Mouse (Mus musculus) liver, adult 2 months (tissue): ENCODE data around the gene Ldlrad3. TPM values are rescaled to one million over a fixed set of nuclear protein-coding genes. Genes with fewer than 3 reads are reported as not detected.
A peak's percentile ranks its signal among the peaks of the same experiment; 100 is the strongest.

ENCODE experiments used
- DNase-seq: peaks from one replicate; pipeline ENCODE4 v3.0.0-alpha.2; 2011; ENCODE audit warnings: low read depth, low spot score; ENCODE audit errors: extremely low read depth
- H3K27ac ChIP-seq: fragments of 200-500 bp; replicated peaks from 2 replicates; pipeline ENCODE4 v1.5.1; 2012; ENCODE audit warnings: low read depth, mild to moderate bottlenecking, control low read depth, inconsistent platforms, low read length; ENCODE audit not compliant: insufficient read depth
- H3K27me3 ChIP-seq: fragments of 200-500 bp; 2 replicates; pipeline ENCODE4 v1.6.1; 2012; ENCODE audit warnings: mild to moderate bottlenecking, moderate library complexity, low read length, inconsistent platforms; ENCODE audit not compliant: control insufficient read depth, insufficient read depth
- H3K36me3 ChIP-seq: fragments of 200-500 bp; 2 replicates; pipeline ENCODE4 v1.6.1; 2012; ENCODE audit warnings: low read length, inconsistent platforms; ENCODE audit not compliant: control insufficient read depth, insufficient read depth
- H3K4me1 ChIP-seq: fragments of 200-500 bp; 2 replicates; pipeline ENCODE4 v1.6.1; 2011; ENCODE audit warnings: low read length; ENCODE audit not compliant: control insufficient read depth, insufficient read depth
- H3K4me3 ChIP-seq: fragments of 200-500 bp; 2 replicates; pipeline ENCODE4 v1.5.1; 2011; ENCODE audit warnings: low read depth, mild to moderate bottlenecking, control low read depth, low read length, moderate library complexity; ENCODE audit not compliant: insufficient read depth
- H3K79me2 ChIP-seq: fragments of 200-500 bp; 2 replicates; pipeline ENCODE4 v1.6.1; 2012; ENCODE audit warnings: inconsistent platforms, mild to moderate bottlenecking, low read length, moderate library complexity; ENCODE audit not compliant: control insufficient read depth, insufficient read depth
- H3K9ac ChIP-seq: fragments of 200-500 bp; 2 replicates; pipeline ENCODE4 v1.6.1; 2012; ENCODE audit warnings: low read depth, mild to moderate bottlenecking, control low read depth, inconsistent platforms, low read length
- CTCF ChIP-seq: fragments of 200-500 bp; IDR thresholded peaks from 2 replicates; pipeline ENCODE4 v1.5.1; 2011; ENCODE audit warnings: low read depth, low read length, control low read depth
- POLR2A ChIP-seq: fragments of 200-500 bp; IDR thresholded peaks from 2 replicates; pipeline ENCODE4 v1.6.1; 2011; ENCODE audit warnings: low read length, control low read depth; ENCODE audit not compliant: insufficient read depth; ENCODE audit errors: extremely low read depth
- WGBS: fragments of 180-500 bp; shearing (Covaris S2); methylation state at CpG from one replicate; pipeline ENCODE4 v1.1.7; 2018; 5-methylcytosine and 5-hydroxymethylcytosine counted together
- polyA plus RNA-seq: library from polyadenylated mRNA; depleted of rRNA; stranded (reverse); fragments of >200 nt; gene quantifications from 2 replicates; pipeline ENCODE4 v1.2.3, GENCODE M21; 2012
- total RNA-seq: library from RNA; depleted of rRNA; stranded (reverse); fragments of >200 nt; gene quantifications from 2 replicates; pipeline ENCODE4 v1.2.3, GENCODE M21; 2014

Gene Ldlrad3
- total and polyA plus RNA-seq, 2 experiments = 2.8 to 4.5 TPM

GRCm38 (mm10) chr2:102153516-102153915 lies 32.7 kb downstream of the Ldlrad3 start:
- H3K9ac ChIP-seq = no peak overlapping the region
- H3K27me3 ChIP-seq = no peaks in the 10 kb centered on the region
- no peak overlapping the region for H3K27ac ChIP-seq
- H3K4me1 ChIP-seq = peaks cover 8% of the 10 kb centered on the region
- H3K36me3 ChIP-seq = no peaks in the 10 kb centered on the region
- 56% methylated on average over 4 of the region's 4 CpGs for WGBS
- H3K4me3 ChIP-seq = no peak overlapping the region
- peaks cover 3% of the 10 kb centered on the region; the same call in 1 of the 2 replicates for H3K79me2 ChIP-seq
- peak; percentile 57 for DNase-seq
- TF ChIP-seq POLR2A (no peak), CTCF (no peak)

- WGBS = 92% methylated on average over 5 of the region's 5 CpGs
- no peaks in the 10 kb centered on the region for H3K27me3 ChIP-seq
- peaks cover 8% of the 10 kb centered on the region for H3K4me1 ChIP-seq
- H3K27ac ChIP-seq = no peak overlapping the region
- TF ChIP-seq POLR2A = no peak
- no peak for TF ChIP-seq CTCF
- no peaks in the 10 kb centered on the region for H3K36me3 ChIP-seq
- no peak overlapping the region for H3K9ac ChIP-seq
- DNase-seq = no peak
- H3K4me3 ChIP-seq = no peak overlapping the region
- H3K79me2 ChIP-seq = peaks cover 3% of the 10 kb centered on the region; the same call in 1 of the 2 replicates
Measured at GRCm38 (mm10) chr2:102152851-102153250, 33.3 kb downstream of the Ldlrad3 start.

GRCm38 (mm10) chr2:102149058-102149457 lies 37.1 kb downstream of the Ldlrad3 start:
- 91% methylated on average over 2 of the region's 2 CpGs for WGBS
- peaks cover 3% of the 10 kb centered on the region for H3K4me1 ChIP-seq
- no peak overlapping the region for H3K27ac ChIP-seq
- DNase-seq = no peak
- H3K27me3 ChIP-seq = no peaks in the 10 kb centered on the region
- no peaks in the 10 kb centered on the region for H3K36me3 ChIP-seq
- no peak overlapping the region for H3K4me3 ChIP-seq
- no peak overlapping the region for H3K9ac ChIP-seq
- no peak for TF ChIP-seq CTCF
- no peak for TF ChIP-seq POLR2A
- H3K79me2 ChIP-seq = peaks cover 4% of the 10 kb centered on the region; the same call in 1 of the 2 replicates

GRCm38 (mm10) chr2:102148093-102148492 lies 38.1 kb downstream of the Ldlrad3 start:
- TF ChIP-seq POLR2A (no peak), CTCF (no peak)
- H3K27ac ChIP-seq = no peak overlapping the region
- WGBS = 92% methylated on average over 6 of the region's 6 CpGs

GRCm38 (mm10) chr2:102147561-102147960 lies 38.6 kb downstream of the Ldlrad3 start:
- no peak overlapping the region for H3K4me3 ChIP-seq
- H3K27ac ChIP-seq = no peak overlapping the region
- no peak for DNase-seq
- H3K79me2 ChIP-seq = peaks cover 4% of the 10 kb centered on the region; the same call in 1 of the 2 replicates
- H3K9ac ChIP-seq = no peak overlapping the region
- no peaks in the 10 kb centered on the region for H3K36me3 ChIP-seq
- TF ChIP-seq CTCF (no peak), POLR2A (no peak)
- H3K27me3 ChIP-seq = no peaks in the 10 kb centered on the region
- peaks cover 3% of the 10 kb centered on the region; the same call in 1 of the 2 replicates for H3K4me1 ChIP-seq
- 98% methylated on average over 4 of the region's 4 CpGs for WGBS

More at GRCm38 (mm10) chr2:102148093-102148492, 38.1 kb downstream of the Ldlrad3 start:
- H3K4me1 ChIP-seq = 0 out of 2 replicates have a peak, but pooled peaks cover 1% of the 10 kb centered on the region
- H3K4me3 ChIP-seq = no peak overlapping the region
- peaks cover 4% of the 10 kb centered on the region; the same call in 1 of the 2 replicates for H3K79me2 ChIP-seq
- DNase-seq = no peak
- no peaks in the 10 kb centered on the region for H3K36me3 ChIP-seq
- H3K9ac ChIP-seq = no peak overlapping the region
- H3K27me3 ChIP-seq = no peaks in the 10 kb centered on the region

- H3K4me1 ChIP-seq = peaks cover 6% of the 10 kb centered on the region; the same call in 1 of the 2 replicates
- DNase-seq = no peak
- H3K4me3 ChIP-seq = no peak overlapping the region
- H3K9ac ChIP-seq = no peak overlapping the region
- H3K79me2 ChIP-seq = peaks cover 4% of the 10 kb centered on the region; the same call in 1 of the 2 replicates
- 85% methylated on average over 8 of the region's 8 CpGs for WGBS
- H3K27ac ChIP-seq = no peak overlapping the region
- no peak for TF ChIP-seq CTCF
- no peak for TF ChIP-seq POLR2A
- no peaks in the 10 kb centered on the region for H3K36me3 ChIP-seq
- no peaks in the 10 kb centered on the region for H3K27me3 ChIP-seq
Measured at GRCm38 (mm10) chr2:102146386-102146785, 39.8 kb downstream of the Ldlrad3 start.
